Mouse (Mus musculus) liver, adult 2 months (tissue): ENCODE measurements around the gene Gm49392.

Experiments used
- CTCF ChIP-seq: fragments of 200-500 bp; IDR thresholded peaks from 2 replicates; pipeline ENCODE4 v1.5.1; 2011; ENCODE audit warnings: low read depth, low read length, control low read depth
- POLR2A ChIP-seq: fragments of 200-500 bp; IDR thresholded peaks from 2 replicates; pipeline ENCODE4 v1.6.1; 2011; ENCODE audit warnings: low read length, control low read depth; ENCODE audit not compliant: insufficient read depth; ENCODE audit errors: extremely low read depth

- TF ChIP-seq CTCF, result no peak
- TF ChIP-seq POLR2A, result no peak
Observed at GRCm38 (mm10) chr13:60936500-60936901, 39.8 kb upstream of the Gm49392 start, which contains the start of the genes Gm49391 and Ctla2a.
